Mouse (Mus musculus) right cerebral cortex, postnatal 4 days (tissue): ENCODE measurements around the gene Olfr181.

ENCODE experiments used
- DNase-seq: peaks from one replicate; pipeline ENCODE4 v3.0.0-alpha.2; 2022

Olfr181 gene

DNA sequence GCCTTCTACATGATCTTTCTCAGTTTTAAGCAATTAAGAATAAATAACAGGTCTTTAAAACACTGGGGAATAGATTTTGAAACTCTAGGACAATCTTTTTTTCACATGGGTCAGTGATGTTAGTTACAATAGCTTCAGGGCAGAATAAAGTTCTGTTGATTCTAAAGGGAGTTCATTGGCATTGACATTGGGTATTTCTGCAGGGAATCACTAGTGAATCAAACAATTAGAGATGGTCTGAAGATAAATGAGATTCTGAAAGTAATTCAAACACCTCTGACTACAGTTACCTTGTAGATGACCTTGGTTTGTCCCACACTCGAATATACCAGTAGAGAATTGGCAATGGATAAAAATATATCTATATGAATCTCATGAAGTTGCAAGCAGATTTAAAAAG lies at the start of gene Olfr181:
Olfr181 (minus strand) TSS at position 101 of the 400 bp plus-strand sequence.
- DNase-seq = no peak

GRCm38 (mm10) chr16:58929292-58929691 lies 737 bp upstream of the Olfr181 start, which contains the start of gene Olfr180:
Gene Olfr180 (minus strand): TSS chr16:58929392.
- no peak for DNase-seq

DNA sequence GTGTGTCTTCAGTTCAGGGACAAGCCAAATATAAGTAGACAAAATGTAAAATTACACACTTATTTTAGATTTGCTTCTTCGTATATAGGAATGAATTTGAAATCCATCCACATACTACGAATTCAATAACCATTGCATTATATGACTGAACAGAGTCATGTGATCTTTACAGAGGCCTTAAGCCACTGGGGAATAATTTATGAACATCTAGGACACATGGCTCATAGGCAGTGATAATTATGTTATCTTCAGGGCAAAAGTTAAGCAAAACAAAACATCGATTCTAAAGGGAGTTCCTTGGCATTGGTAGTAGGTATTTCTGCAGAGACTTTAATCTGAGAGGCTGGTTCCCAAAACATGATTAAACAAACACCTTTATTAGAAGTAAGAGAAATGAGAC lies 36.6 kb downstream of the Olfr181 start, which contains the start of gene Olfr178:
Olfr178 (minus strand) TSS at position 101 of the 400 bp plus-strand sequence.
- DNase-seq = no peak

DNA sequence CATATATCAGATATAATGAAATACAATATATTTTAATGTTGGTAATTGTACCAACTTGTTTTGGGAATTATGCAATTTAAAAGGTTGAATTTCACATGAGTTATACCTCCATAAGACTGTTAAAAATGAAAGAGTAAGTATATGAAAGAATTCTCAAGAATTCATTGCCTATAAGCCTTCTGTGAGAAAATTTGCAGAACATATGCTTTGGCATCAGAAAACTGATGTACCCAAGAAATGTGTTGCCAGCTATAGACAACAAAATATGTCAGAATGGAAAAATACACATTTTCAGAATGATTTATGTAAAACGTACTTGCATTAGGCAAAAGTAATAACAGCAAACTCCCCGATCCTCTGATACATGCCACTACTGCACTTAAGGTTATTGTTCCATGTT lies 44.1 kb downstream of the Olfr181 start:
- no peak for DNase-seq
